Mouse (Mus musculus): Measurements from ENCODE around the gene Gstp3.
"Not testable (repeated sequence)": the region's sequence is repeated elsewhere in the genome, so short reads cannot be mapped to it uniquely, and the experiment has no call there.

The Gstp3 gene

GRCm38 (mm10) chr19:4089128-4089527, 29.8 kb upstream of the Gstp3 start:
- DNase-seq (ENCODE audit: low spot score): no peak

GRCm38 (mm10) chr19:4088146-4088545, 28.8 kb upstream of the Gstp3 start:
- no peak for DNase-seq (ENCODE audit: low spot score)

- no peak for DNase-seq (ENCODE audit: low spot score)
These were observed 27.7 kb upstream of the Gstp3 start for GRCm38 (mm10) chr19:4087090-4087489.

GRCm38 (mm10) chr19:4086156-4086555, 26.8 kb upstream of the Gstp3 start:
- DNase-seq (ENCODE audit: low spot score): no peak

- no peak for DNase-seq (ENCODE audit: low spot score)
These were observed 25.6 kb upstream of the Gstp3 start for GRCm38 (mm10) chr19:4084984-4085383.

GRCm38 (mm10) chr19:4083826-4084225, 24.5 kb upstream of the Gstp3 start:
- DNase-seq (ENCODE audit: low spot score): peak; percentile 39

- DNase-seq (ENCODE audit: low spot score): no peak
These were observed 23.9 kb upstream of the Gstp3 start for GRCm38 (mm10) chr19:4083316-4083715.

- no peak for DNase-seq (ENCODE audit: low spot score)
These were observed 23.0 kb upstream of the Gstp3 start for GRCm38 (mm10) chr19:4082219-4082965.

GRCm38 (mm10) chr19:4081394-4081793, 22.0 kb upstream of the Gstp3 start, which contains the start of gene Cabp2:
Gene Cabp2 (plus strand): TSS chr19:4081578.
- peak; percentile 24 for DNase-seq (ENCODE audit: low spot score)

GRCm38 (mm10) chr19:4080511-4081009, 21.2 kb upstream of the Gstp3 start:
- DNase-seq (ENCODE audit: low spot score): no peak

GRCm38 (mm10) chr19:4079594-4079993, 20.2 kb upstream of the Gstp3 start:
- DNase-seq (ENCODE audit: low spot score): no peak

GRCm38 (mm10) chr19:4075531-4075930, 16.2 kb upstream of the Gstp3 start:
- no peak for DNase-seq (ENCODE audit: low spot score)

GRCm38 (mm10) chr19:4072706-4073424, 13.5 kb upstream of the Gstp3 start:
- no peak for DNase-seq (ENCODE audit: low spot score)

- no peak for DNase-seq (ENCODE audit: low spot score)
These were observed 12.0 kb upstream of the Gstp3 start for GRCm38 (mm10) chr19:4071406-4071805.

- no peak for DNase-seq (ENCODE audit: low spot score)
These were observed 11.4 kb upstream of the Gstp3 start for GRCm38 (mm10) chr19:4070756-4071155.

- no peak for DNase-seq (ENCODE audit: low spot score)
These were observed 10.9 kb upstream of the Gstp3 start for GRCm38 (mm10) chr19:4070311-4070710.

- no peak for DNase-seq (ENCODE audit: low spot score)
These were observed 9.5 kb upstream of the Gstp3 start for GRCm38 (mm10) chr19:4068717-4069410.

- not testable (repeated sequence) for DNase-seq (ENCODE audit: low spot score)
These were observed 8.9 kb upstream of the Gstp3 start for GRCm38 (mm10) chr19:4068242-4068641.

GRCm38 (mm10) chr19:4066877-4067276, 7.5 kb upstream of the Gstp3 start:
- DNase-seq (ENCODE audit: low spot score): no peak

GRCm38 (mm10) chr19:4066280-4066679, 6.9 kb upstream of the Gstp3 start:
- no peak for DNase-seq (ENCODE audit: low spot score)

GRCm38 (mm10) chr19:4064501-4064900, 5.1 kb upstream of the Gstp3 start:
- DNase-seq (ENCODE audit: low spot score): not testable (repeated sequence)

- DNase-seq (ENCODE audit: low spot score): not testable (repeated sequence)
These were observed 4.0 kb upstream of the Gstp3 start for GRCm38 (mm10) chr19:4063357-4063756.

All from retina, embryonic 14.5 days (tissue).